Mouse (Mus musculus): Measurements from ENCODE around the gene Brms1. TPM values are rescaled to one million over a fixed set of nuclear protein-coding genes. Genes with fewer than 3 reads are reported as not detected.
"Not testable (repeated sequence)": the region's sequence is repeated elsewhere in the genome, so short reads cannot be mapped to it uniquely, and the experiment has no call there.

Gene Brms1
- total RNA-seq (2021) = 10 to 100 TPM; 14.3 to 15.5 TPM
- long read RNA-seq, experiment 1, transcript Brms1-201 (10 exons, 1,388 nt) = major isoform, 17 of 18 reads
- long read RNA-seq, experiment 1, partial matches to known transcripts = 0 of 18 reads
- long read RNA-seq, experiment 1, other reads (novel, unspliced or antisense) = 1 of 18 reads
- long read RNA-seq, experiment 2, transcript Brms1-201 (10 exons, 1,388 nt) = major isoform, 9 of 11 reads
- long read RNA-seq, experiment 2, partial matches to known transcripts = 0 of 11 reads
- long read RNA-seq, experiment 2, other reads (novel, unspliced or antisense) = 2 of 11 reads

GRCm38 (mm10) chr19:5040862-5041523, at the start of gene Brms1:
Gene Brms1, plus strand, starts transcription at chr19:5041354.
- peak; percentile 88 for DNase-seq

GRCm38 (mm10) chr19:4992371-4992770, 48.8 kb upstream of the Brms1 start:
- DNase-seq = no peak

- DNase-seq = peak; percentile 69
Measured at GRCm38 (mm10) chr19:4992904-4993303, 48.2 kb upstream of the Brms1 start.

- no peak for DNase-seq
Measured at GRCm38 (mm10) chr19:4994043-4994442, 47.1 kb upstream of the Brms1 start.

- DNase-seq = no peak
Measured at GRCm38 (mm10) chr19:4999445-5000140, 41.6 kb upstream of the Brms1 start.

- peak; percentile 77 for DNase-seq
Measured at GRCm38 (mm10) chr19:5001666-5002406, 39.3 kb upstream of the Brms1 start.

- not testable (repeated sequence) for DNase-seq
Measured at GRCm38 (mm10) chr19:5003644-5004043, 37.5 kb upstream of the Brms1 start.

GRCm38 (mm10) chr19:5004925-5005324, 36.2 kb upstream of the Brms1 start:
- DNase-seq = no peak

GRCm38 (mm10) chr19:5013138-5013537, 28.0 kb upstream of the Brms1 start:
- no peak for DNase-seq

GRCm38 (mm10) chr19:5014961-5015398, 26.2 kb upstream of the Brms1 start:
- DNase-seq = peak; percentile 32

- no peak for DNase-seq
Measured at GRCm38 (mm10) chr19:5016221-5016742, 24.9 kb upstream of the Brms1 start.

- DNase-seq = peak; percentile 75
Measured at GRCm38 (mm10) chr19:5016782-5017181, 24.4 kb upstream of the Brms1 start.

GRCm38 (mm10) chr19:5017611-5018010, 23.5 kb upstream of the Brms1 start:
- DNase-seq = no peak

GRCm38 (mm10) chr19:5018191-5018590, 23.0 kb upstream of the Brms1 start:
- DNase-seq = no peak

- DNase-seq = no peak
Measured at GRCm38 (mm10) chr19:5021416-5021815, 19.7 kb upstream of the Brms1 start.

GRCm38 (mm10) chr19:5023621-5024479, 17.3 kb upstream of the Brms1 start, which contains the start of gene Slc29a2:
Gene Slc29a2, plus strand, starts transcription at chr19:5023860.
- peak; percentile 88 for DNase-seq

- DNase-seq = no peak
Measured at GRCm38 (mm10) chr19:5026111-5026510, 15.0 kb upstream of the Brms1 start.

- DNase-seq = no peak
Measured at GRCm38 (mm10) chr19:5032686-5033085, 8.5 kb upstream of the Brms1 start.

GRCm38 (mm10) chr19:5036577-5036976, 4.6 kb upstream of the Brms1 start:
- DNase-seq = no peak

- peak; percentile 68 for DNase-seq
Measured at GRCm38 (mm10) chr19:5037678-5038571, 3.2 kb upstream of the Brms1 start.

Data from gastrocnemius, postnatal 10 days (tissue).